Mouse (Mus musculus) induced T-regulatory cell, adult 2 months (primary cell): Measurements from ENCODE around the gene Arhgef28.

Experiments used
- DNase-seq: peaks from one replicate; pipeline ENCODE4 v3.0.0-alpha.2; 2012; ENCODE audit warnings: low read depth

Arhgef28 gene

GRCm38 (mm10) chr13:97959394-97959888 lies 246.8 kb downstream of the Arhgef28 start:
- no peak for DNase-seq

- DNase-seq: no peak
These were observed 250.5 kb downstream of the Arhgef28 start for GRCm38 (mm10) chr13:97955759-97956158.

GRCm38 (mm10) chr13:97954956-97955496 lies 251.2 kb downstream of the Arhgef28 start:
- no peak for DNase-seq

GRCm38 (mm10) chr13:97954051-97954450 lies 252.2 kb downstream of the Arhgef28 start:
- DNase-seq: no peak

GRCm38 (mm10) chr13:97953526-97953925 lies 252.7 kb downstream of the Arhgef28 start:
- no peak for DNase-seq

- DNase-seq: no peak
These were observed 257.4 kb downstream of the Arhgef28 start for GRCm38 (mm10) chr13:97948856-97949255.

- DNase-seq: no peak
These were observed 258.6 kb downstream of the Arhgef28 start for GRCm38 (mm10) chr13:97947598-97947997.

GRCm38 (mm10) chr13:97946422-97946821 lies 259.8 kb downstream of the Arhgef28 start:
- no peak for DNase-seq

- no peak for DNase-seq
These were observed 264.1 kb downstream of the Arhgef28 start for GRCm38 (mm10) chr13:97941909-97942680.

- DNase-seq: no peak
These were observed 265.1 kb downstream of the Arhgef28 start for GRCm38 (mm10) chr13:97941099-97941498.

GRCm38 (mm10) chr13:97939433-97940160 lies 266.6 kb downstream of the Arhgef28 start:
- DNase-seq: peak; percentile 58

- DNase-seq: peak; percentile 92
These were observed 267.5 kb downstream of the Arhgef28 start for GRCm38 (mm10) chr13:97938596-97939297.

- peak; percentile 78 for DNase-seq
These were observed 268.3 kb downstream of the Arhgef28 start for GRCm38 (mm10) chr13:97937919-97938318.

- no peak for DNase-seq
These were observed 278.1 kb downstream of the Arhgef28 start for GRCm38 (mm10) chr13:97928135-97928497.

- DNase-seq: no peak
These were observed 278.7 kb downstream of the Arhgef28 start for GRCm38 (mm10) chr13:97927376-97928134.

- DNase-seq: no peak
These were observed 279.9 kb downstream of the Arhgef28 start for GRCm38 (mm10) chr13:97926371-97926770.

- no peak for DNase-seq
These were observed 283.2 kb downstream of the Arhgef28 start for GRCm38 (mm10) chr13:97923009-97923408.

GRCm38 (mm10) chr13:97919590-97919989 lies 286.6 kb downstream of the Arhgef28 start:
- no peak for DNase-seq

- no peak for DNase-seq
These were observed 287.9 kb downstream of the Arhgef28 start for GRCm38 (mm10) chr13:97918117-97918900.

- no peak for DNase-seq
These were observed 295.2 kb downstream of the Arhgef28 start for GRCm38 (mm10) chr13:97911013-97911412.

GRCm38 (mm10) chr13:97902821-97903220 lies 303.4 kb downstream of the Arhgef28 start:
- DNase-seq: peak; percentile 16
